Mouse (Mus musculus): Measurements from ENCODE around the gene Hpn. TPM values are rescaled to one million over a fixed set of nuclear protein-coding genes. Genes with fewer than 3 reads are reported as not detected.
A peak's percentile ranks its signal among the peaks of the same experiment; 100 is the strongest.

Hpn gene
- polyA plus RNA-seq, 1 experiment = not detected

DNA sequence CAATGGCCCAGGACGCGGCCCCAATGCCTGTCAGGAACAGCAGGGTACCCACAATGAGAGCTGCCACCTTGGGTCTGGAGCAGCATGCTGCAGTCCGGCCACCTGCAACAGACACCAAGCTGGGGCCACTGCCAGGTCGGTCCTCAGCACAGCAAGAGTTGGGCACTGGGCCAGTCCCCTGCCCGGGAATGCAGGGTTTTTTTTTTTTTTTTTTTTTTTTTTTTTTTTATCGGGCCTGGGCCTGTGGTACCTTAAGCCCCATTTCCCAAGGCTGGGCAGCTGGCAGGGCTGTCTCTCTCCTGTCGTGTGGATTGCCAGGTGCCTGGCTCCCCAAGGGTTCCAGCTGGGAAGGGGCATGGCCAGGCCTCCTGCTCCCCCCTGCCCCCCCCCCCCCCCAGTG is 6.0 kb downstream of the Hpn start:
- TF ChIP-seq CTCF (IDR thresholded peaks at IDR 0.05; ENCODE audit: insufficient read depth, low read depth, low read length) = no peak
- TF ChIP-seq POLR2A (IDR thresholded peaks at IDR 0.05; ENCODE audit: insufficient read depth, low read depth, low read length) = no peak
- no peak overlapping the region for H3K4me3 ChIP-seq (ENCODE audit: insufficient read depth, low read depth, low read length)
- H3K4me1 ChIP-seq (ENCODE audit: control insufficient read depth, insufficient read depth, low read length) = peaks cover 4% of the 10 kb centered on the region; the same call in 1 of the 2 replicates
- WGBS = 40% methylated on average over 7 of the region's 7 CpGs
- no peak overlapping the region for H3K27ac ChIP-seq (ENCODE audit: insufficient read depth, low read depth, low read length)

DNA sequence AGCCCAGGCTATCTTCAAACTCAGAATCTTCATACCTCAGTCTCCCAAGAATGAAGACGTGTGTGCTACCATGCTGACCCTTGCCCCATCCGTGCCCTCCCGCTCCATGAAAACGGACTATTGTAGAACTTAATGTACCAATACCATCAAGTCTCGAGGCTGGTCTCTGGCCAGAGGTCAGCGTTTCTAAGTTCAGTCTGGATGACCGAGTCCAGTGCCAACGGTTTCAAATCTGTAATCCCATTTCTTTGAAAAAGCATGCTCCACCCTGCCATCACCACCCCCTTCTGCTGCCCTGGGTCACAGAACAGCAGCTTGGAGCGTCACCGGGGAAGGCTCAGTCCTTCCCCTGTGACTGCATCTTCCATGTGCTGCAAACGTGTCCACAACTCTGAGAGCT is 7.3 kb downstream of the Hpn start:
- 91% methylated on average over 11 of the region's 11 CpGs for WGBS
- H3K4me3 ChIP-seq (ENCODE audit: insufficient read depth, low read depth, low read length) = no peak overlapping the region
- no peak for TF ChIP-seq POLR2A (IDR thresholded peaks at IDR 0.05; ENCODE audit: insufficient read depth, low read depth, low read length)
- no peak for TF ChIP-seq CTCF (IDR thresholded peaks at IDR 0.05; ENCODE audit: insufficient read depth, low read depth, low read length)
- H3K27ac ChIP-seq (ENCODE audit: insufficient read depth, low read depth, low read length) = no peak overlapping the region
- H3K4me1 ChIP-seq (ENCODE audit: control insufficient read depth, insufficient read depth, low read length) = peaks cover 4% of the 10 kb centered on the region; the same call in 1 of the 2 replicates

DNA sequence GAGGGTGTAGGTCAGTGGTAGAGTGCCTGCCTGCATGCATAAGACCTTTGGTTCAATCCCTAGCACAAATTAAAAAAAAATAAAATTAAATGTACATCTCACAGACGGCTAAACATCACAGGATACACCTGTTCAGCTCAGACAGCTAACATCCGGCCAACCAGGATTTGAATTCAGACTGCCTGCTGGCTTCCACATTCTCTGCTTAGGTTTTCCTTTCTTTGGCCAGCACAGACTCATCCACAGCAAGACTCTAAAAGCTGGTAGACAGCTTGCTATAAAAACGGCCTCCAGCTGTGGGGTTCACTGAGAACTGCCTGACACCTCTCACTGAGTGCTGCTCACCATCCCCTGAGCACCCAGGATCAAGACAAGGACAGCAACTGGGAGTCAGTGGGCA is 8.9 kb downstream of the Hpn start:
- 70% methylated on average over 3 of the region's 3 CpGs for WGBS

DNA sequence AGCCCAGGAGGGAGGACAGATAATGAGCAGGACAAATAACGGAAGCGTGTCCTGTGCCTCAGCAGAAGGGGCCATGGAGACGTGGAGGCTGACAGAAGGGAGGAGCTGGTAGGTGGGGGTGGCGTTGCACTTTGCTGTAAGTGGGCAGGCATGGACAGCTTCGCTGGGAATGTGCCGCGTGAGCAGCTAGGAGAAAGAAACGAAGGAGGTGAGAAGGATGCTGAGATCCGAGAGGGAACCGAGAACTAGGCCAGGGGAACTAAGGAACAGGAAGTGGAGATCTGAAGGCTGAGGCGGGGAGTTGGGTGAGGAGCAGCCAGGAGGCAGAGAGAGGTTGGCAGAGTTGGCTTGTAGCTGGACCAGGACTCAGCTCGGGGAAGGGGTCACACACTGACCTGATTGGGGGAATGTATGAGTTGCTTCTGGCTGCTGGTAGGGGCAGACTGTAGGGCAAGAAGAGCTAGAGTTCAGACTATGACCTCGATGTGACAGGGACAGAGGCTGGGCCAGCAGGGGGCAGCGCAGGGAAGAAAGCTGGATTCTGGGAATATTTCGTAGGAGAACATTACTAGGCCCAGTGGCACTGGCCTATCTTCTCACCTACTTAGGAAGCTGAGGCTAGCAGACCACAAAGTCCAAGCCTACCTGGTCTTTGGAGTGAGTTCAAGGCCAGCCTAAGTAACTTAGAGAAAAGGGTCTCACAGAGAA is 9.9 kb downstream of the Hpn start:
- WGBS = 43% methylated on average over 15 of the region's 15 CpGs

More for the DNA sequence above, 8.9 kb downstream of the Hpn start:
- H3K4me3 ChIP-seq (ENCODE audit: insufficient read depth, low read depth, low read length) = no peak overlapping the region
- TF ChIP-seq CTCF (IDR thresholded peaks at IDR 0.05; ENCODE audit: insufficient read depth, low read depth, low read length) (no peak), POLR2A (IDR thresholded peaks at IDR 0.05; ENCODE audit: insufficient read depth, low read depth, low read length) (no peak)
- H3K4me1 ChIP-seq (ENCODE audit: control insufficient read depth, insufficient read depth, low read length) = peaks cover 4% of the 10 kb centered on the region; the same call in 1 of the 2 replicates
- H3K27ac ChIP-seq (ENCODE audit: insufficient read depth, low read depth, low read length) = no peak overlapping the region

DNA sequence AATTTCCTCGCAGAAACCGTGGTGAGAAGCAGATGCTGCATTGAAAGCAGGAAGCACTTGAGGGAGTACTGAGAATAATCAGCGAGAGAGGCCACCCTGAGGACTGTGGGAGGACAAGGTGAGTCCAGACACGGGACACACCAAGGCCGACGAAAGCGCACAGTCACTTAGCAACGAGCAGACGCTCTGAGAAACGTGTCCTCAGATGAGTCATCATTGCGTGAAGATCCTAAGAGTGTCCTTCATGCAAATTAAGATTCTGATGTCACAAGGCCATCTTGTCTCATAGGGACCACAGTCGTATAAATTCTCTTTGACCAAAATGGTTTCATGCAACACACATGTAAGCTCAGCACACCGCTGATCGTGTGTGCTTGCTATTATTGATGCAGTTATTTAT is 14.3 kb downstream of the Hpn start:
- Histone ChIP-seq H3K27ac (ENCODE audit: insufficient read depth, low read depth, low read length) (no peak overlapping the region), H3K4me3 (ENCODE audit: insufficient read depth, low read depth, low read length) (no peak overlapping the region), H3K4me1 (ENCODE audit: control insufficient read depth, insufficient read depth, low read length) (peaks cover 9% of the 10 kb centered on the region; the same call in 1 of the 2 replicates)
- TF ChIP-seq CTCF (IDR thresholded peaks at IDR 0.05; ENCODE audit: insufficient read depth, low read depth, low read length) (no peak), POLR2A (IDR thresholded peaks at IDR 0.05; ENCODE audit: insufficient read depth, low read depth, low read length) (no peak)
- 72% methylated on average over 14 of the region's 14 CpGs for WGBS

More for the DNA sequence above, 9.9 kb downstream of the Hpn start:
- Histone ChIP-seq H3K27ac (ENCODE audit: insufficient read depth, low read depth, low read length) (no peak overlapping the region), H3K4me3 (ENCODE audit: insufficient read depth, low read depth, low read length) (no peak overlapping the region), H3K4me1 (ENCODE audit: control insufficient read depth, insufficient read depth, low read length) (peaks cover 6% of the 10 kb centered on the region; the same call in 1 of the 2 replicates)
- TF ChIP-seq POLR2A (IDR thresholded peaks at IDR 0.05; ENCODE audit: insufficient read depth, low read depth, low read length) = no peak
- TF ChIP-seq CTCF (IDR thresholded peaks at IDR 0.05; ENCODE audit: insufficient read depth, low read depth, low read length) = peak; percentile 38; the same call in 1 of the 2 replicates

DNA sequence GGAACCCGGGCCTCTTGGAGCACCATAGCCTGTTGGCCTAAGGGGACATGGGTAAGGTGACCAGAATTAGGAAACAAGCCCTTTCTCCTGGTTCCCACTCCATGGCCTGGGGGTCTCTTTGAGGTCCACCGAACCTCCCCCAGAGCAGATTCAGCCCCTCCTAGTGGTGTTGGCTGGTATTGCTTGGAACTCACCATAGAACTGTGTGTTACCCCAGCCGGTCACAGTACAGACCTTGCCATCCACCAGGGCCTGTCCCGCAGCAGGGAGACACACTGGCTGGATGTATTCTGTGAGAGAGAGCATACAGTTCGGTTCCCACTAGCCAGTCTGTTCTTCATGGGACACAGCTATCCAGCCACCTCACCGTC is 15.5 kb downstream of the Hpn start:
- WGBS = 89% methylated on average over 6 of the region's 6 CpGs
- Histone ChIP-seq H3K27ac (ENCODE audit: insufficient read depth, low read depth, low read length) (no peak overlapping the region), H3K4me3 (ENCODE audit: insufficient read depth, low read depth, low read length) (no peak overlapping the region), H3K4me1 (ENCODE audit: control insufficient read depth, insufficient read depth, low read length) (peaks cover 11% of the 10 kb centered on the region)
- TF ChIP-seq CTCF (IDR thresholded peaks at IDR 0.05; ENCODE audit: insufficient read depth, low read depth, low read length) (peak; percentile 11; the same call in 1 of the 2 replicates), POLR2A (IDR thresholded peaks at IDR 0.05; ENCODE audit: insufficient read depth, low read depth, low read length) (no peak)

DNA sequence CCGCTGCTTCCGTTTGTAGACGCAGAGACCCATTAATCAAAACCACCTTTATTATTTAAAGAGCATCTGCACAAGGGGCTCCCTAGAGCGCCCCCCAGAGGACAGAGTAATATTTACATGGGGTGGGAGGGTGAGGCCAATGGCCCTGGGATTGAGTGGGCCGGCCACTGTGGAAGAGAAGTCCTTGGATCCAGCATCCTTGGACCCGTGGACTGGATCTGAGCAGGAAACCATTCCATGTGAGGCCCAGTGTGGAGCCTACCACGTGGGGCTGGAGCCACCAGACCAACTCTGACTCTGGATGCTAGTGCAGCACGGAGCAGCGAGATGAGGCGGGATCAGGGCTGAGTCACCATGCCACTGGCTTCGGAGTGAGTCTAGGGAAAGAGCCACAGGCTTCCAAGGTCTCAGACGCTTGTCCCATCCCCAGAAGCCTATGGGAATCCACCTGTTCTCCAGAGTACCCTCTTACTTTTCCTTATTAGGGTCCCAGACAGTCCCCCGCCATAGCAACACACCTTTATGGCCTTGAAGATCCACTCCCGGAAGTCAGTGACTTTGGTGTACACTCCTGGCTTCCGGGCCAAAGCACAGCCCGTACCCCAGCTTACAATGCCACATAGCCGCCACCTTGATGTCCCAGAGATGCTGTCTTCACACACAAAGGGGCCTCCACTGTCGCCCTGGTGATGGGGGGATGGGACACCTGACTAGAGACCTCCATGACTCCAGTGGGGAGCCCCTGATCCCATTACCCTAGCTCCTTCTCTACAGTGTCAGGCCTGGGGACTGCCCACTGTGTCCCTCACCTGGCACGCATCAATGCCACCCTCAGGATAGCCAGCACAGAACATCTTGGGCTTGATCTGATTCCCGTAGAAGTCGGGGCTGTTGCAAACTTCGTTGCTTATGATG is 16.1 kb downstream of the Hpn start:
- Histone ChIP-seq H3K4me1 (ENCODE audit: control insufficient read depth, insufficient read depth, low read length) (peaks cover 18% of the 10 kb centered on the region), H3K4me3 (ENCODE audit: insufficient read depth, low read depth, low read length) (no peak overlapping the region), H3K27ac (ENCODE audit: insufficient read depth, low read depth, low read length) (no peak overlapping the region)
- 77% methylated on average over 22 of the region's 22 CpGs for WGBS
- TF ChIP-seq CTCF (IDR thresholded peaks at IDR 0.05; ENCODE audit: insufficient read depth, low read depth, low read length) (no peak), POLR2A (IDR thresholded peaks at IDR 0.05; ENCODE audit: insufficient read depth, low read depth, low read length) (no peak)

DNA sequence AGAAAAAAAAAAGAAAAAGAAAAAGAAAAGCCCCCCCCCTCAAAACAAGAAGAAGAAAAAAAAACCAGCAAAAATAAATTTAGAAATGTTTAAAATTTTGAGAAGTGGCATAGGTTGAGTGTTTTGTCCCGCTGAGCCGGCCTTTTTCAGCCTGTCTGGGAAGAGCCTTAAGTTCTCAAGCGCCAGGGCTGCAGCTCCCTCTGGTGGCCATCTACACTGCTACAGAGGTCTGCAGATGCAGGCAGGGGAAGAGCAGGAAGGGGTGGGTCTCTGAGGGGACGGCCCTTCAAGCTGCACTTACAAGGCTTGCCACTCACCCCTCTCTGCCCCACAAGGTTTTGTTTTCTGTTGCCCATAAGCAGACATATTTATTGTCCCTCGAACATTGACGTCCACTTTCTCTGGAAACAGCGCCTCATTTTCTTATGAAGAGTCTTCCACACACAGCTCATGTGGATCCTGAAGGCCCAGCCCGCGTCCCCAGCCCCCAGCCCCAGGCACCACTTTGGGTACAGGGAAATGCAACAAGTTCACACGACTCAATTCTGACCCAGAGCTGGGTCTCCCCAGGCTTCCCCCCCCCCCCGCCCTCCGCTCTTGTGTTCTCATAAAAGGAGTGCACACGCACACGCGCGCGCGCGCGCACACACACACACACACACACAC is 17.4 kb downstream of the Hpn start:
- no peak for TF ChIP-seq POLR2A (IDR thresholded peaks at IDR 0.05; ENCODE audit: insufficient read depth, low read depth, low read length)
- peak; percentile 93 for TF ChIP-seq CTCF (IDR thresholded peaks at IDR 0.05; ENCODE audit: insufficient read depth, low read depth, low read length)
- WGBS = 42% methylated on average over 20 of the region's 20 CpGs
- Histone ChIP-seq H3K27ac (ENCODE audit: insufficient read depth, low read depth, low read length) (no peak overlapping the region), H3K4me3 (ENCODE audit: insufficient read depth, low read depth, low read length) (no peak overlapping the region), H3K4me1 (ENCODE audit: control insufficient read depth, insufficient read depth, low read length) (peaks cover 25% of the 10 kb centered on the region)
